Mouse (Mus musculus): ENCODE data around the gene Gcm1. TPM values are rescaled to one million over a fixed set of nuclear protein-coding genes. Genes with fewer than 3 reads are reported as not detected.

Gcm1 gene
- total RNA-seq, 2 experiments from 2014 or later = not detected

Other genes with a start within 250 kb of the Gcm1 start
- 10 to 100 TPM; 67.0 to 71.9 TPM for gene Elovl5, start 134.6 kb upstream of the Gcm1 start, total RNA-seq (2021)
- 100 to 1,000 TPM; 112 to 125 TPM for gene Fbxo9, start 57.1 kb downstream of the Gcm1 start, total RNA-seq (2021)
- gene Ick, start 57.3 kb downstream of the Gcm1 start, total RNA-seq (2021) = 10 to 100 TPM; 18.7 to 19.8 TPM
- 10 to 100 TPM; 34.1 to 36.3 TPM for gene Gsta4, start 130.8 kb downstream of the Gcm1 start, total RNA-seq (2021)
- gene Gsta1, start 178.7 kb downstream of the Gcm1 start, total RNA-seq (2021) = not detected
- gene Gm3776, start 205.2 kb downstream of the Gcm1 start, total RNA-seq (2021) = not detected
- gene Gm10639, start 238.0 kb downstream of the Gcm1 start, total RNA-seq (2021) = not detected

Measured in left cerebral cortex, postnatal 25 days (tissue).